Mouse (Mus musculus): ENCODE results near the gene Soat2.

- TF ChIP-seq E2F4 (IDR thresholded peaks at IDR 0.05; ENCODE audit: insufficient read depth) (no peak), POLR2A (IDR thresholded peaks at IDR 0.05; ENCODE audit: insufficient read length, low read depth) (no peak), MYOG (IDR thresholded peaks at IDR 0.05; ENCODE audit: control insufficient read depth in 1 of 3, insufficient read depth in 1 of 3, insufficient read length in 2 of 3, low read depth in 2 of 3) (no peak), CEBPB (IDR thresholded peaks at IDR 0.05; ENCODE audit: insufficient read depth, poor library complexity, severe bottlenecking) (no peak)
These were observed 54.6 kb downstream of the Soat2 start, which contains the start of gene Csad for GRCm38 (mm10) chr15:102204674-102205505.
